Mouse (Mus musculus) kidney, postnatal 0 days (tissue): Measurements from ENCODE around the gene Bloc1s4. TPM values are rescaled to one million over a fixed set of nuclear protein-coding genes. Genes with fewer than 3 reads are reported as not detected.

Experiments
- ATAC-seq: fragments of 200-750 bp; cut with Nextera tagmentation; replicated peaks from 2 replicates; pipeline ENCODE4 v1.8.0; 2017; ENCODE audit warnings: low read depth, moderate number of reproducible peaks, moderate TSS enrichment, moderate library complexity; ENCODE audit not compliant: low FRiP score
- DNase-seq: peaks from one replicate; pipeline ENCODE4 v3.0.0-alpha.2; 2016; ENCODE audit warnings: low spot score
- H3K27ac ChIP-seq: fragments of 300-500 bp; sonication (generic); 2 replicates; pipeline ENCODE4 v1.5.1; 2014; ENCODE audit warnings: mild to moderate bottlenecking
- H3K27me3 ChIP-seq: fragments of 300-500 bp; sonication (generic); 2 replicates; pipeline ENCODE4 v1.6.1; 2014; ENCODE audit warnings: low read length, mixed read lengths; ENCODE audit not compliant: insufficient read depth
- H3K36me3 ChIP-seq: fragments of 300-500 bp; sonication (generic); 2 replicates; pipeline ENCODE4 v1.6.1; 2014; ENCODE audit warnings: low read length, mixed read lengths; ENCODE audit not compliant: insufficient read depth
- H3K4me1 ChIP-seq: fragments of 300-500 bp; sonication (generic); replicated peaks from 2 replicates; pipeline ENCODE4 v1.6.1; 2014; ENCODE audit warnings: antibody characterized with exemption, low read length, mixed read lengths; ENCODE audit not compliant: insufficient read depth
- H3K4me2 ChIP-seq: fragments of 300-500 bp; sonication (generic); 2 replicates; pipeline ENCODE4 v1.6.1; 2014; ENCODE audit warnings: mild to moderate bottlenecking, low read length, moderate library complexity, mixed read lengths
- H3K4me3 ChIP-seq: fragments of 300-500 bp; sonication (generic); replicated peaks from 2 replicates; pipeline ENCODE4 v1.5.1; 2014; ENCODE audit warnings: low read depth, low read length
- H3K9ac ChIP-seq: fragments of 300-500 bp; sonication (generic); 2 replicates; pipeline ENCODE4 v1.6.1; 2014; ENCODE audit warnings: low read depth, low read length
- H3K9me3 ChIP-seq: fragments of 300-500 bp; sonication (generic); replicated peaks from 2 replicates; pipeline ENCODE4 v1.6.1; 2016; ENCODE audit warnings: low read length, inconsistent platforms, mixed read lengths
- CTCF ChIP-seq: IDR thresholded peaks from 2 replicates; pipeline ENCODE4 v1.5.1; 2016; ENCODE audit warnings: antibody characterized with exemption, low read depth, mild to moderate bottlenecking, moderate library complexity
- WGBS: fragments of 180-500 bp; shearing (Covaris S2); extraction: QIAGEN DNeasy Blood & Tissue Kit; methylation state at CpG from one replicate; pipeline ENCODE4 v1.1.7; 2014; 5-methylcytosine and 5-hydroxymethylcytosine counted together
- polyA plus RNA-seq: library from polyadenylated mRNA; unstranded; fragments of >200 nt; fragmentation: Nextera tagmentation; extraction: Ambion mirVana; gene quantifications from 2 replicates; pipeline ENCODE4 v1.2.1, GENCODE M21; 2015

Bloc1s4 gene
- polyA plus RNA-seq, 1 experiment from 2014 or later = 33.7 TPM

DNA sequence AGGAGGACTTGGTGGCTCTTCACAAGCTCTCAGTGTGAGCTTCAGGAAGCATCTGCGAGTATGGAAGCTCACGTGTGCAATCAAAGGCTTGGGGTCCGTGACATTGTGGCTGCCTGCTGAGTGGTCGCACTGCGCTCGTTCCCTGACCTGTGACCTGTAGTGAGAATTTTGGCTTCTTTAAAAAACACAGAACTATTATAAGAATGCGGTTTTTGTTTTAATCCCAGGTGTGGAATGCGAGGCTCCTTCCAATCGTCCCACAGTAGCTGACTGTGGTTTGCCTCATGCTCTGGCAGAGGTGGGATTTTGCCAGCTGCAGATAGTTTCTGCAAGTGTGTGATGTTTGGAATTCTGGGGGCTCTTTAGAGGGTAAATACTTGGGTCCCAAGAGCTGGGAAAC, 25.1 kb downstream of the Bloc1s4 start:
- Histone ChIP-seq H3K36me3 (no peaks in the 10 kb centered on the region), H3K4me2 (no peak overlapping the region), H3K9ac (no peak overlapping the region), H3K4me3 (no peak overlapping the region), H3K27ac (no peak overlapping the region), H3K4me1 (no peaks in the 10 kb centered on the region), H3K9me3 (no peaks in the 10 kb centered on the region), H3K27me3 (no peaks in the 10 kb centered on the region)
- DNase-seq = no peak
- ATAC-seq = no peak
- TF ChIP-seq CTCF = no peak
- WGBS = 79% methylated on average over 9 of the region's 9 CpGs

DNA sequence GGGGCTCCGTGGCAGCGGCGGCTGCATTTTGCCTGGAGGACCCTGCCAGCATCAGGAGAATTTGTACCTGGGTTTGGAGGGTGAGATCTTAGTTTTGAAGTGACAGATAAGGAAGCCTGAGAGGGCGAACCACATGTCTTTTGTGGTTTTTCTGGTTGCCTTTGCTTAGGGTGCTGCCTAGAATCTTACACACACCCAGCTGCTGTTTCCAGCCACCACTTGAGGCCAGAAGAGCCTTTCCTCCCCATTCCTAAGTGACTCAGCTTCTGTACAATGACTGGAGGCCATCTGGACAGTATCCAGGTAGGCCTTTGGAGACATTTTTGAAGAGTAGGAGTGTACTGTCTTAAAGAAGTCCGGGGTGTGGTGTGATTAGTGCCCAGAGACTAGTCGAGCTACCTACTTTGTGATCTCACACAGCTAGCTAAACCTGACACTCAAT, 26.0 kb downstream of the Bloc1s4 start:
- no peak overlapping the region for H3K4me2 ChIP-seq
- no peaks in the 10 kb centered on the region for H3K27me3 ChIP-seq
- no peak overlapping the region for H3K27ac ChIP-seq
- no peaks in the 10 kb centered on the region for H3K9me3 ChIP-seq
- H3K9ac ChIP-seq = no peak overlapping the region
- 81% methylated on average over 6 of the region's 6 CpGs for WGBS
- no peaks in the 10 kb centered on the region for H3K4me1 ChIP-seq
- TF ChIP-seq CTCF = no peak
- ATAC-seq = no peak
- no peaks in the 10 kb centered on the region for H3K36me3 ChIP-seq
- no peak overlapping the region for H3K4me3 ChIP-seq
- DNase-seq = no peak

DNA sequence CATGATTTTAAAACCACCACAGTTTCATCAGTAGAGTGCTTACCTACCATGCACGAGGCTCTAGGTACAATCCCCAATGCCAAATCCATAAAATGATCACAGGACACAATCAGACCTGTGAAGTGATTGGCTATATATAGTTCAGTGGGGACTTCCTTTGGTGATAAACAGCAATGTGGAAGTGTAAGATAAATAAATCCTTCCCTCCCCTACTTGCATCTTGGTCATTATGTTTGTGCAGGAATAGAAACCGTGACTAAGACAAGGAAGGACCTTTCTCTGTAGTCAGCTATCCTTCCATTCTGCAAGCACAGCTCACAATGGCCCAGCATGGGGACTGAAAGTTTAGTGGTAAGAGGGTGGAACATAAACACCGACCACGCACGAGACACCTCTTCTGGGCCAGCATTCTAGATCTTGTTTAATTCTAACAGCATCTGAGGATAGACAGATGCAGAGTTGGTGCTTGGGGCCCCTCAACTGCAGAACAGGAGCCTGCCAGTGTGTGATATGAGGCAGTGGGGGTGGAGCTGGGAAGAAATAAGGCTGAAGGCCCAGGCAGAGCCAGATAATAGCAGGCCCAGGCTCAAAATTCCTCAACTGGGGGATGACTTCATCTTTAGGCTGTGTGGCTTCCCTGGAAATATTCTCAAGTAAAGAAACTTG, 27.6 kb downstream of the Bloc1s4 start:
- H3K9me3 ChIP-seq = no peaks in the 10 kb centered on the region
- no peaks in the 10 kb centered on the region for H3K36me3 ChIP-seq
- no peaks in the 10 kb centered on the region for H3K4me1 ChIP-seq
- H3K9ac ChIP-seq = no peak overlapping the region
- no peaks in the 10 kb centered on the region for H3K27me3 ChIP-seq
- no peak overlapping the region for H3K4me3 ChIP-seq
- TF ChIP-seq CTCF = no peak
- no peak for ATAC-seq
- no peak overlapping the region for H3K4me2 ChIP-seq
- no peak for DNase-seq
- no peak overlapping the region for H3K27ac ChIP-seq
- 73% methylated on average over 5 of the region's 5 CpGs for WGBS

DNA sequence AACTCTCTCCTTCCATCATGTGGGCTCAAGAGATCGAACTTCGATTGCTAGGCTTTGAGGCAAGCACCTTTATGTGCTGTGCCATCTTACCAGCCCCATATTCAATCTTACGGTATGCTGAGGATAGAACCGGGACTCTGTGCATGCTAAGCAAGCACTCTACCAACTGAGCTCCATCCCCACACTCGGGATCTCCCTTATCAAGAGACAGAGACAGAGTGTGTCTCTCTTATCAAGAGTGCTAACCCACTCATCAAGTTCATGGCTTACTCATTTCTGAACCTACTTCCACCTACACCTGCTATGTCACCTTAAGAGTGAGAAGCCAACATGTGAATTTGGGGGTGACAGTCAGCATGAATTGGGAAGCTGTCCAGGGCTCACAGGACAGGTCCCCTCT, 28.2 kb downstream of the Bloc1s4 start:
- H3K4me2 ChIP-seq = no peak overlapping the region
- DNase-seq (no peak), ATAC-seq (no peak)
- no peaks in the 10 kb centered on the region for H3K4me1 ChIP-seq
- no peaks in the 10 kb centered on the region for H3K9me3 ChIP-seq
- TF ChIP-seq CTCF = no peak
- no peaks in the 10 kb centered on the region for H3K27me3 ChIP-seq
- H3K27ac ChIP-seq = no peak overlapping the region
- no peak overlapping the region for H3K4me3 ChIP-seq
- no peak overlapping the region for H3K9ac ChIP-seq
- WGBS = 93% methylated on average over 5 of the region's 5 CpGs
- H3K36me3 ChIP-seq = no peaks in the 10 kb centered on the region

DNA sequence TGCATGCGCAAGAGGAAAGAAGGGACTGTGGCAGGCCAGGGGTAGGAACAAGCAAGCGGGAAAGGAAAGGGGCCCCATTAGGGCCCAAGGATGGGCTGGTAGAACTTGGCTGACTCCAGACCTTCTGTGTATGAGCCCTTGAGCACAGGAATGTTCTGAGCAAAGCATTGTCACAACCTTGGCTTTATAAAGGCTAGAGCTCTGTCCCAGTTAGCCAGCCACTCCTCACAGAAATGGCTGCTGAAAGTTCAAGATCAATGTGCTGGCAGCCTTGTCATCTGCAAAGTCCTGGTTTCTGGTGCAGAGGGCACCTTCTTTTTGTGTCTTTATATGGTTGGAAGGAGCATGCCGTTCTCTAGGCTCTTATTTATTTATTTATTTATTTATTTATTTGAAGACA, 28.8 kb downstream of the Bloc1s4 start:
- ATAC-seq (no peak), DNase-seq (no peak)
- H3K27ac ChIP-seq = no peak overlapping the region
- no peaks in the 10 kb centered on the region for H3K4me1 ChIP-seq
- H3K4me2 ChIP-seq = no peak overlapping the region
- H3K27me3 ChIP-seq = no peaks in the 10 kb centered on the region
- H3K36me3 ChIP-seq = no peaks in the 10 kb centered on the region
- no peaks in the 10 kb centered on the region for H3K9me3 ChIP-seq
- TF ChIP-seq CTCF = no peak
- WGBS = 92% methylated on average over 3 of the region's 3 CpGs
- H3K9ac ChIP-seq = no peak overlapping the region
- no peak overlapping the region for H3K4me3 ChIP-seq

DNA sequence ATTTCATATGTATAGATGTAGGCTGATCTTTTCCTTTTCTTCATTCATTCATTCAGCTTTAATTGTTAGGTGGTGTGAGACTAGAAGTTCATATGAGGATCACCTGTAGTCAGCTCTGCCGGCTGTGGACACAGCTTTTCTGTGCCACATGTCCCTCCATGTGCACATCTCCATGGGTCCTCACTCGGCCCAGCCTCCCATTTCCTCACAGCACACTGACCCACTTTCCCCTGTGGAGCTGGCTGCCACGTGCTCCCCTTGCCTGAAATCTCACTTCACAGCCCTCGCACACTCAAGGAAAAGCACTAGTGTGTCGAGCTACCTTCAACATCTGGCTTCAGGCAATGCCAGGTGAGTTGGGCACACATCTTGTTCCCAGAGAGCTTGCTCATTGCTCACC, 29.3 kb downstream of the Bloc1s4 start:
- no peaks in the 10 kb centered on the region for H3K27me3 ChIP-seq
- no peaks in the 10 kb centered on the region for H3K4me1 ChIP-seq
- H3K9me3 ChIP-seq = no peaks in the 10 kb centered on the region
- TF ChIP-seq CTCF = no peak
- no peak for DNase-seq
- no peak overlapping the region for H3K27ac ChIP-seq
- ATAC-seq = no peak
- no peaks in the 10 kb centered on the region for H3K36me3 ChIP-seq
- 82% methylated on average over 5 of the region's 5 CpGs for WGBS
- H3K4me2 ChIP-seq = no peak overlapping the region
- no peak overlapping the region for H3K4me3 ChIP-seq
- no peak overlapping the region for H3K9ac ChIP-seq

DNA sequence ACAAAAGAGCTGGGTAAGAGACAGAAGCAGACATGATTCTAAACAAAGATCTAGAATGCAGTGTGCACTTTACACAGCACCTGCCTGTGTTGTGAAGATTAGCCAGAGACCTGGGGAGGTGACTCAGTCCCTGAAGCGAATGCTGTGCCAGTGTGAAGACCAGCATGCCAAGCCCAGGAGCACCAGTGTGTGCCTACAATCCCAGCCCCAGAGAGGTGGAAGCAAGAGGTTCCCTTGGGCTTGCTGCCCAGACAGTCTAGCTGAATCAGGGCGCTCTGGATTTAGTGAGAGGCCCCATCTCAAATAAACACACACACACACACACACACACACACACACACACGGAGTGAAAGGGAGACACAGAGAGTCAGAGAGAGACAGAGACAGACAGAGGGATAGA, 30.6 kb downstream of the Bloc1s4 start:
- ATAC-seq (no peak), DNase-seq (no peak)
- no peak overlapping the region for H3K9ac ChIP-seq
- no peaks in the 10 kb centered on the region for H3K9me3 ChIP-seq
- no peak overlapping the region for H3K4me2 ChIP-seq
- H3K4me3 ChIP-seq = no peak overlapping the region
- no peak overlapping the region for H3K27ac ChIP-seq
- TF ChIP-seq CTCF = no peak
- H3K4me1 ChIP-seq = peaks cover 6% of the 10 kb centered on the region
- 68% methylated on average over 3 of the region's 3 CpGs for WGBS
- H3K27me3 ChIP-seq = no peaks in the 10 kb centered on the region
- H3K36me3 ChIP-seq = no peaks in the 10 kb centered on the region
